Mouse (Mus musculus) hindbrain, postnatal 0 days (tissue): ENCODE data around the gene Gm20388. TPM values are rescaled to one million over a fixed set of nuclear protein-coding genes. Genes with fewer than 3 reads are reported as not detected.

ENCODE experiments used
- ATAC-seq: fragments of 200-750 bp; cut with Nextera tagmentation; 2 replicates; pipeline ENCODE4 v1.8.0; 2017; ENCODE audit warnings: mild to moderate bottlenecking, moderate TSS enrichment, moderate library complexity
- DNase-seq: peaks from one replicate; pipeline ENCODE4 v3.0.0-alpha.2; 2015; ENCODE audit warnings: low spot score
- H3K27ac ChIP-seq: fragments of 300-500 bp; sonication (generic); 2 replicates; pipeline ENCODE4 v1.5.1; 2014; ENCODE audit warnings: mild to moderate bottlenecking
- H3K27me3 ChIP-seq: fragments of 300-500 bp; sonication (generic); 2 replicates; pipeline ENCODE4 v1.6.1; 2014; ENCODE audit warnings: low read length, mixed read lengths; ENCODE audit not compliant: insufficient read depth
- H3K36me3 ChIP-seq: fragments of 300-500 bp; sonication (generic); 2 replicates; pipeline ENCODE4 v1.6.1; 2014; ENCODE audit warnings: low read length, mixed read lengths; ENCODE audit not compliant: insufficient read depth
- H3K4me1 ChIP-seq: fragments of 300-500 bp; sonication (generic); 2 replicates; pipeline ENCODE4 v1.6.1; 2014; ENCODE audit warnings: antibody characterized with exemption, low read length, mixed read lengths; ENCODE audit not compliant: insufficient read depth
- H3K4me2 ChIP-seq: fragments of 300-500 bp; sonication (generic); 2 replicates; pipeline ENCODE4 v1.6.1; 2014; ENCODE audit warnings: low read depth, mild to moderate bottlenecking, low read length, moderate library complexity, mixed read lengths
- H3K4me3 ChIP-seq: fragments of 300-500 bp; sonication (generic); 2 replicates; pipeline ENCODE4 v1.5.1; 2014; ENCODE audit warnings: low read length
- H3K9ac ChIP-seq: fragments of 300-500 bp; sonication (generic); replicated peaks from 2 replicates; pipeline ENCODE4 v1.6.1; 2014; ENCODE audit warnings: mild to moderate bottlenecking, low read length, moderate library complexity, mixed read lengths
- H3K9me3 ChIP-seq: fragments of 300-500 bp; sonication (generic); 2 replicates; pipeline ENCODE4 v1.6.1; 2016; ENCODE audit warnings: low read length, mixed read lengths
- CTCF ChIP-seq: IDR thresholded peaks from 2 replicates; pipeline ENCODE4 v1.5.1; 2016; ENCODE audit warnings: antibody characterized with exemption, control low read depth, low read depth
- WGBS: fragments of 180-500 bp; shearing (Covaris S2); extraction: QIAGEN DNeasy Blood & Tissue Kit; methylation state at CpG from one replicate; pipeline ENCODE4 v1.1.7; 2014; 5-methylcytosine and 5-hydroxymethylcytosine counted together
- polyA plus RNA-seq: library from polyadenylated mRNA; unstranded; fragments of >200 nt; fragmentation: Nextera tagmentation; extraction: Ambion mirVana; gene quantifications from 2 replicates; pipeline ENCODE4 v1.2.1, GENCODE M21; 2015
- total RNA-seq: library from RNA; depleted of rRNA; stranded (reverse); fragments of >200 nt; gene quantifications from 2 replicates; pipeline ENCODE4 v1.2.3, GENCODE M21; 2014

The Gm20388 gene
- total and polyA plus RNA-seq, 2 experiments from 2014 or later, result 71.3 TPM; not detected in 1

GRCm38 (mm10) chr8:122666827-122667226 is 2756.2 kb downstream of the Gm20388 start:
- no peaks in the 10 kb centered on the region for H3K27me3 ChIP-seq
- H3K4me1 ChIP-seq, result peaks cover 32% of the 10 kb centered on the region
- H3K4me3 ChIP-seq, result no peak overlapping the region
- no peak overlapping the region for H3K9ac ChIP-seq
- no peaks in the 10 kb centered on the region for H3K9me3 ChIP-seq
- 53% methylated on average over 12 of the region's 12 CpGs for WGBS
- ATAC-seq (no peak), DNase-seq (no peak)
- H3K4me2 ChIP-seq, result no peak overlapping the region
- no peak for TF ChIP-seq CTCF
- peak overlapping the region; percentile 66 for H3K27ac ChIP-seq
- no peaks in the 10 kb centered on the region for H3K36me3 ChIP-seq

- DNase-seq (no peak), ATAC-seq (no peak)
- Histone ChIP-seq H3K9me3 (no peaks in the 10 kb centered on the region), H3K27ac (no peak overlapping the region), H3K9ac (no peak overlapping the region), H3K36me3 (no peaks in the 10 kb centered on the region), H3K4me2 (no peak overlapping the region), H3K27me3 (no peaks in the 10 kb centered on the region), H3K4me1 (peaks cover 34% of the 10 kb centered on the region), H3K4me3 (no peak overlapping the region)
- TF ChIP-seq CTCF, result no peak
- 56% methylated on average over 11 of the region's 11 CpGs for WGBS
Measured at GRCm38 (mm10) chr8:122667854-122668253, 2757.2 kb downstream of the Gm20388 start.

GRCm38 (mm10) chr8:122669370-122669769 is 2758.7 kb downstream of the Gm20388 start:
- Histone ChIP-seq H3K36me3 (no peaks in the 10 kb centered on the region), H3K27ac (no peak overlapping the region), H3K9me3 (no peaks in the 10 kb centered on the region), H3K4me1 (peaks cover 34% of the 10 kb centered on the region), H3K9ac (no peak overlapping the region), H3K4me3 (no peak overlapping the region), H3K4me2 (no peak overlapping the region), H3K27me3 (no peaks in the 10 kb centered on the region)
- no peak for ATAC-seq
- WGBS, result 31% methylated on average over 5 of the region's 5 CpGs
- DNase-seq, result no peak
- TF ChIP-seq CTCF, result no peak

- Histone ChIP-seq H3K4me2 (no peak overlapping the region), H3K9me3 (no peaks in the 10 kb centered on the region), H3K4me1 (peaks cover 34% of the 10 kb centered on the region), H3K4me3 (no peak overlapping the region), H3K27ac (no peak overlapping the region), H3K9ac (no peak overlapping the region), H3K27me3 (no peaks in the 10 kb centered on the region), H3K36me3 (no peaks in the 10 kb centered on the region)
- TF ChIP-seq CTCF, result no peak
- DNase-seq (peak; percentile 17), ATAC-seq (0 out of 2 replicates have a peak, but pooled peaks have one; percentile 4)
- 20% methylated on average over 11 of the region's 11 CpGs for WGBS
Measured at GRCm38 (mm10) chr8:122670001-122670400, 2759.4 kb downstream of the Gm20388 start.

- Histone ChIP-seq H3K9me3 (no peaks in the 10 kb centered on the region), H3K4me3 (no peak overlapping the region), H3K27me3 (no peaks in the 10 kb centered on the region), H3K36me3 (no peaks in the 10 kb centered on the region), H3K9ac (no peak overlapping the region), H3K4me1 (peaks cover 34% of the 10 kb centered on the region), H3K27ac (no peak overlapping the region), H3K4me2 (no peak overlapping the region)
- no peak for TF ChIP-seq CTCF
- ATAC-seq (no peak), DNase-seq (no peak)
- 63% methylated on average over 3 of the region's 3 CpGs for WGBS
Measured at GRCm38 (mm10) chr8:122670718-122671117, 2760.1 kb downstream of the Gm20388 start.

GRCm38 (mm10) chr8:122671894-122672293 is 2761.3 kb downstream of the Gm20388 start:
- H3K9me3 ChIP-seq, result no peaks in the 10 kb centered on the region
- DNase-seq, result no peak
- no peak overlapping the region for H3K27ac ChIP-seq
- H3K9ac ChIP-seq, result no peak overlapping the region
- no peak overlapping the region for H3K4me3 ChIP-seq
- TF ChIP-seq CTCF, result no peak
- ATAC-seq, result no peak
- H3K27me3 ChIP-seq, result no peaks in the 10 kb centered on the region
- no peaks in the 10 kb centered on the region for H3K36me3 ChIP-seq
- H3K4me2 ChIP-seq, result no peak overlapping the region
- H3K4me1 ChIP-seq, result peaks cover 34% of the 10 kb centered on the region
- WGBS, result 61% methylated on average over 6 of the region's 6 CpGs

GRCm38 (mm10) chr8:122673989-122674388 is 2763.3 kb downstream of the Gm20388 start:
- TF ChIP-seq CTCF, result no peak
- Histone ChIP-seq H3K4me2 (peak overlapping the region; percentile 33; the same call in 1 of the 2 replicates), H3K4me3 (no peak overlapping the region), H3K27me3 (no peaks in the 10 kb centered on the region), H3K9ac (no peak overlapping the region), H3K9me3 (no peaks in the 10 kb centered on the region), H3K36me3 (no peaks in the 10 kb centered on the region), H3K27ac (no peak overlapping the region), H3K4me1 (peaks cover 31% of the 10 kb centered on the region)
- DNase-seq (no peak), ATAC-seq (no peak)
- WGBS, result 62% methylated on average over 12 of the region's 12 CpGs
